Mouse (Mus musculus) neural tube, embryonic 11.5 days (tissue): ENCODE results near the gene Tex10. TPM values are rescaled to one million over a fixed set of nuclear protein-coding genes. Genes with fewer than 3 reads are reported as not detected.

Experiments used
- ATAC-seq: fragments of 200-750 bp; cut with Nextera tagmentation; 2 replicates; pipeline ENCODE4 v1.8.0; 2017; ENCODE audit warnings: moderate number of reproducible peaks, mild to moderate bottlenecking, moderate TSS enrichment, moderate library complexity; ENCODE audit not compliant: insufficient read depth, low FRiP score, low TSS enrichment
- DNase-seq: peaks from one replicate; pipeline ENCODE4 v3.0.0-alpha.2; 2015; ENCODE audit warnings: low spot score
- H3K27ac ChIP-seq: fragments of 300-500 bp; sonication (generic); 2 replicates; pipeline ENCODE4 v1.5.1; 2014; ENCODE audit warnings: low read depth, mild to moderate bottlenecking, low read length
- H3K27me3 ChIP-seq: fragments of 300-500 bp; sonication (generic); 2 replicates; pipeline ENCODE4 v1.6.1; 2014; ENCODE audit warnings: mild to moderate bottlenecking, low read length, mixed read lengths; ENCODE audit not compliant: control insufficient read depth, insufficient read depth
- H3K36me3 ChIP-seq: fragments of 300-500 bp; sonication (generic); 2 replicates; pipeline ENCODE4 v1.6.1; 2014; ENCODE audit warnings: mild to moderate bottlenecking, low read length, moderate library complexity, mixed read lengths; ENCODE audit not compliant: control insufficient read depth, insufficient read depth
- H3K4me1 ChIP-seq: fragments of 300-500 bp; sonication (generic); 2 replicates; pipeline ENCODE4 v1.6.1; 2014; ENCODE audit warnings: low read length, mixed read lengths; ENCODE audit not compliant: control insufficient read depth, insufficient read depth
- H3K4me2 ChIP-seq: fragments of 300-500 bp; sonication (generic); 2 replicates; pipeline ENCODE4 v1.6.1; 2014; ENCODE audit warnings: low read depth, mild to moderate bottlenecking, moderate library complexity
- H3K4me3 ChIP-seq: fragments of 300-500 bp; sonication (generic); 2 replicates; pipeline ENCODE4 v1.5.1; 2014; ENCODE audit warnings: low read depth, low read length
- H3K9ac ChIP-seq: fragments of 300-500 bp; sonication (generic); 2 replicates; pipeline ENCODE4 v1.6.1; 2014; ENCODE audit warnings: mild to moderate bottlenecking, low read length
- H3K9me3 ChIP-seq: fragments of 300-500 bp; sonication (generic); 2 replicates; pipeline ENCODE4 v1.6.1; 2016; ENCODE audit warnings: low read length; ENCODE audit not compliant: control insufficient read depth
- WGBS: fragments of 180-500 bp; shearing (Covaris S2); extraction: QIAGEN DNeasy Blood & Tissue Kit; methylation state at CpG from one replicate; pipeline ENCODE4 v1.1.7; 2014; 5-methylcytosine and 5-hydroxymethylcytosine counted together
- polyA plus RNA-seq: library from polyadenylated mRNA; unstranded; fragments of >200 nt; fragmentation: Nextera tagmentation; extraction: Ambion mirVana; gene quantifications from 2 replicates; pipeline ENCODE4 v1.2.1, GENCODE M21; 2014

The Tex10 gene
- polyA plus RNA-seq, 1 experiment from 2014 or later, result 70.6 TPM

- H3K36me3 ChIP-seq, result peaks cover 2% of the 10 kb centered on the region; the same call in 1 of the 2 replicates
- H3K4me3 ChIP-seq, result no peak overlapping the region
- no peaks in the 10 kb centered on the region for H3K9me3 ChIP-seq
- no peak overlapping the region for H3K9ac ChIP-seq
- 76% methylated on average over 1 of the region's 1 CpGs for WGBS
- no peak overlapping the region for H3K27ac ChIP-seq
- ATAC-seq (no peak), DNase-seq (no peak)
- H3K4me1 ChIP-seq, result peaks cover 9% of the 10 kb centered on the region
- no peak overlapping the region for H3K4me2 ChIP-seq
- no peaks in the 10 kb centered on the region for H3K27me3 ChIP-seq
These were observed 2.3 kb downstream of the Tex10 start for GRCm38 (mm10) chr4:48470977-48471376.

- Histone ChIP-seq H3K27me3 (no peaks in the 10 kb centered on the region), H3K4me2 (no peak overlapping the region), H3K9me3 (no peaks in the 10 kb centered on the region), H3K9ac (no peak overlapping the region), H3K36me3 (0 out of 2 replicates have a peak, but pooled peaks cover 4% of the 10 kb centered on the region), H3K4me3 (no peak overlapping the region), H3K4me1 (no peaks in the 10 kb centered on the region), H3K27ac (no peak overlapping the region)
- DNase-seq, result no peak
- no peak for ATAC-seq
- 80% methylated on average over 1 of the region's 1 CpGs for WGBS
These were observed 12.2 kb downstream of the Tex10 start for GRCm38 (mm10) chr4:48461060-48461459.

GRCm38 (mm10) chr4:48458436-48458835 is 14.8 kb downstream of the Tex10 start:
- H3K9ac ChIP-seq, result no peak overlapping the region
- H3K9me3 ChIP-seq, result no peaks in the 10 kb centered on the region
- 97% methylated on average over 6 of the region's 6 CpGs for WGBS
- no peak overlapping the region for H3K4me3 ChIP-seq
- H3K36me3 ChIP-seq, result peaks cover 11% of the 10 kb centered on the region
- no peak for DNase-seq
- no peaks in the 10 kb centered on the region for H3K4me1 ChIP-seq
- no peak overlapping the region for H3K27ac ChIP-seq
- no peak overlapping the region for H3K4me2 ChIP-seq
- no peak for ATAC-seq
- no peaks in the 10 kb centered on the region for H3K27me3 ChIP-seq

- Histone ChIP-seq H3K4me2 (no peak overlapping the region), H3K9me3 (no peaks in the 10 kb centered on the region), H3K4me3 (no peak overlapping the region), H3K27me3 (no peaks in the 10 kb centered on the region), H3K4me1 (no peaks in the 10 kb centered on the region), H3K27ac (no peak overlapping the region), H3K36me3 (peaks cover 16% of the 10 kb centered on the region), H3K9ac (no peak overlapping the region)
- DNase-seq (no peak), ATAC-seq (no peak)
- 92% methylated on average over 2 of the region's 2 CpGs for WGBS
These were observed 19.0 kb downstream of the Tex10 start for GRCm38 (mm10) chr4:48454106-48454773.

GRCm38 (mm10) chr4:48428054-48428453 is 45.2 kb downstream of the Tex10 start:
- Histone ChIP-seq H3K36me3 (peaks cover 7% of the 10 kb centered on the region), H3K27ac (no peak overlapping the region), H3K27me3 (no peaks in the 10 kb centered on the region), H3K4me1 (no peaks in the 10 kb centered on the region), H3K4me3 (no peak overlapping the region), H3K9ac (no peak overlapping the region), H3K4me2 (no peak overlapping the region), H3K9me3 (no peaks in the 10 kb centered on the region)
- 92% methylated on average over 2 of the region's 2 CpGs for WGBS
- no peak for DNase-seq
- no peak for ATAC-seq

- ATAC-seq, result no peak
- DNase-seq, result no peak
- H3K9me3 ChIP-seq, result no peaks in the 10 kb centered on the region
- no peaks in the 10 kb centered on the region for H3K4me1 ChIP-seq
- H3K4me3 ChIP-seq, result no peak overlapping the region
- no peaks in the 10 kb centered on the region for H3K27me3 ChIP-seq
- H3K27ac ChIP-seq, result no peak overlapping the region
- H3K4me2 ChIP-seq, result no peak overlapping the region
- 73% methylated on average over 3 of the region's 3 CpGs for WGBS
- peaks cover 7% of the 10 kb centered on the region for H3K36me3 ChIP-seq
- no peak overlapping the region for H3K9ac ChIP-seq
These were observed 45.8 kb downstream of the Tex10 start for GRCm38 (mm10) chr4:48427413-48427812.

GRCm38 (mm10) chr4:48423738-48424137 is 49.5 kb downstream of the Tex10 start:
- H3K36me3 ChIP-seq, result no peaks in the 10 kb centered on the region
- no peak overlapping the region for H3K4me2 ChIP-seq
- no peak for ATAC-seq
- H3K27ac ChIP-seq, result no peak overlapping the region
- no peaks in the 10 kb centered on the region for H3K9me3 ChIP-seq
- 61% methylated on average over 2 of the region's 2 CpGs for WGBS
- no peaks in the 10 kb centered on the region for H3K4me1 ChIP-seq
- no peak overlapping the region for H3K9ac ChIP-seq
- no peak for DNase-seq
- H3K27me3 ChIP-seq, result no peaks in the 10 kb centered on the region
- H3K4me3 ChIP-seq, result no peak overlapping the region

GRCm38 (mm10) chr4:48422633-48423032 is 50.6 kb downstream of the Tex10 start:
- H3K4me2 ChIP-seq, result no peak overlapping the region
- H3K9ac ChIP-seq, result no peak overlapping the region
- 100% methylated on average over 1 of the region's 1 CpGs for WGBS
- H3K4me3 ChIP-seq, result no peak overlapping the region
- DNase-seq, result no peak
- no peak overlapping the region for H3K27ac ChIP-seq
- no peaks in the 10 kb centered on the region for H3K4me1 ChIP-seq
- no peaks in the 10 kb centered on the region for H3K9me3 ChIP-seq
- ATAC-seq, result no peak
- H3K27me3 ChIP-seq, result no peaks in the 10 kb centered on the region
- H3K36me3 ChIP-seq, result no peaks in the 10 kb centered on the region

GRCm38 (mm10) chr4:48418831-48419468 is 54.3 kb downstream of the Tex10 start:
- no peaks in the 10 kb centered on the region for H3K27me3 ChIP-seq
- no peaks in the 10 kb centered on the region for H3K9me3 ChIP-seq
- no peaks in the 10 kb centered on the region for H3K4me1 ChIP-seq
- no peak overlapping the region for H3K4me2 ChIP-seq
- no peak overlapping the region for H3K4me3 ChIP-seq
- DNase-seq, result no peak
- no peak overlapping the region for H3K27ac ChIP-seq
- H3K36me3 ChIP-seq, result no peaks in the 10 kb centered on the region
- no peak overlapping the region for H3K9ac ChIP-seq
- ATAC-seq, result no peak
- 90% methylated on average over 8 of the region's 8 CpGs for WGBS
